In genomic region chr3:129836051-129836697, GRCm38 (mm10) we compare ENCODE assay signal across 9 mouse cellular contexts. TPM values are rescaled to one million over a fixed set of nuclear protein-coding genes. Genes with fewer than 3 reads are reported as not detected.
DNase-seq lines count a peak whose midpoint lies in the region; ATAC-seq and TF ChIP-seq lines count a peak whose summit lies in the region.
"Had no signal": no experiment of that assay in that cellular context is flagged by ENCODE, and none has a peak within 500 bp of the region (broad histone marks: within the 10 kb centered on the region; RNA-seq: fewer than 3 reads in every experiment).

No protein-coding gene starts in this region.

- no peaks in the 10 kb centered on the region for H3K9me3 ChIP-seq in hindbrain, postnatal 0 days (ENCODE audit: low read length)
- H3K9me3 ChIP-seq in liver, embryonic 15.5 days (replicated peaks): no peaks in the 10 kb centered on the region
- no peaks in the 10 kb centered on the region for H3K9me3 ChIP-seq in stomach, embryonic 16.5 days (replicated peaks; ENCODE audit: control insufficient read depth, low read length)

- H3K4me1 ChIP-seq in hindbrain, postnatal 0 days (ENCODE audit: insufficient read depth, low read length): no peaks in the 10 kb centered on the region
- peaks cover 8% of the 10 kb centered on the region for H3K4me1 ChIP-seq in liver, embryonic 15.5 days (replicated peaks)
- no peaks in the 10 kb centered on the region; the same call in 1 of the 2 replicates for H3K4me1 ChIP-seq in stomach, embryonic 16.5 days (ENCODE audit: control insufficient read depth, insufficient read depth, low read length)

- H3K9ac ChIP-seq in hindbrain, postnatal 0 days (replicated peaks; ENCODE audit: low read length): no peak overlapping the region
- H3K9ac ChIP-seq in liver, embryonic 15.5 days: no peak overlapping the region
- H3K9ac ChIP-seq in stomach, embryonic 16.5 days (ENCODE audit: low read length): peak overlapping the region; percentile 53

- no peaks in the 10 kb centered on the region for H3K27me3 ChIP-seq in hindbrain, postnatal 0 days (ENCODE audit: insufficient read depth, low read length)
- H3K27me3 ChIP-seq in liver, embryonic 15.5 days: no peaks in the 10 kb centered on the region
- no peaks in the 10 kb centered on the region for H3K27me3 ChIP-seq in stomach, embryonic 16.5 days (ENCODE audit: control insufficient read depth, insufficient read depth, low read length)

- peak; percentile 14 for DNase-seq in retina, postnatal 1 day
- no peak for DNase-seq in retina, embryonic 14.5 days (ENCODE audit: low spot score)
- DNase-seq in hindbrain, postnatal 0 days (ENCODE audit: low spot score): peak; percentile 5
- DNase-seq in right cerebral cortex, postnatal 36 days (ENCODE audit: low spot score in 2 of 2): no peak
- no peak for DNase-seq in spleen, postnatal 4 days (ENCODE audit: low spot score in 2 of 2)
- no peak for DNase-seq in gastrocnemius, postnatal 4 days (ENCODE audit: low spot score in 2 of 2)

- H3K27ac ChIP-seq in hindbrain, postnatal 0 days: no peak overlapping the region
- H3K27ac ChIP-seq in liver, embryonic 15.5 days (replicated peaks): peak overlapping the region; percentile 77
- H3K27ac ChIP-seq in stomach, embryonic 16.5 days (ENCODE audit: low read length): peak overlapping the region; percentile 91

- peak overlapping the region; percentile 29 for H3K4me2 ChIP-seq in hindbrain, postnatal 0 days (ENCODE audit: low read depth, low read length)
- H3K4me2 ChIP-seq in liver, embryonic 15.5 days: peak overlapping the region; percentile 44
- peak overlapping the region; percentile 50 for H3K4me2 ChIP-seq in stomach, embryonic 16.5 days (ENCODE audit: low read depth, low read length)

- H3K36me3 ChIP-seq in hindbrain, postnatal 0 days (ENCODE audit: insufficient read depth, low read length): no peaks in the 10 kb centered on the region
- H3K36me3 ChIP-seq in liver, embryonic 15.5 days (replicated peaks): no peaks in the 10 kb centered on the region
- no peaks in the 10 kb centered on the region for H3K36me3 ChIP-seq in stomach, embryonic 16.5 days (ENCODE audit: control insufficient read depth, insufficient read depth, low read length)

- no peak overlapping the region for H3K4me3 ChIP-seq in hindbrain, postnatal 0 days (ENCODE audit: low read length)
- no peak overlapping the region; the same call in 1 of the 2 replicates for H3K4me3 ChIP-seq in liver, embryonic 15.5 days (replicated peaks)
- peak overlapping the region; percentile 35 for H3K4me3 ChIP-seq in stomach, embryonic 16.5 days (replicated peaks; ENCODE audit: low read length)

- no peak for ATAC-seq in hindbrain, postnatal 0 days
- peak; percentile 37; the same call in 1 of the 2 replicates for ATAC-seq in liver, embryonic 15.5 days (ENCODE audit: insufficient read depth)
- ATAC-seq in stomach, embryonic 16.5 days (ENCODE audit: insufficient read depth, low FRiP score): peak; percentile 84

- WGBS in hindbrain, postnatal 0 days: 19% methylated on average over 11 of the region's 11 CpGs
- WGBS in liver, embryonic 15.5 days (ENCODE audit: insufficient replicate concordance): 16% methylated on average over 11 of the region's 11 CpGs
- 14% methylated on average over 11 of the region's 11 CpGs for WGBS in stomach, embryonic 16.5 days

- no peak for TF ChIP-seq CTCF in hindbrain, postnatal 0 days (IDR thresholded peaks at IDR 0.05; ENCODE audit: low read depth)

RNA-seq across cellular contexts. Expression of gene Cfi, which starts 0.5 kb away (rescaled TPM):
- total RNA-seq in hindbrain, postnatal 0 days (2014; rRNA removed): 0.22 TPM in 1 of 2 replicates, not detected in the other
- 0.33 and 0.55 TPM in 2 replicates for polyA plus RNA-seq in hindbrain, postnatal 0 days (2015; fragmentation: Nextera tagmentation; extraction: Ambion mirVana)
- 219 and 252 TPM in 2 replicates for polyA plus RNA-seq in liver, embryonic 15.5 days (2015; fragmentation: Nextera tagmentation; extraction: Ambion mirVana)
- 103 and 125 TPM in 2 replicates for polyA plus RNA-seq in stomach, embryonic 16.5 days (2015; fragmentation: Nextera tagmentation; extraction: Ambion mirVana)
- under 1 TPM; 0.12 to 0.75 TPM for total RNA-seq in gastrocnemius, postnatal 4 days (2021)
- total RNA-seq: hematopoietic stem cell, adult 5-6 weeks had no signal

RNA-seq across cellular contexts. Expression of gene Gar1, which starts 5.0 kb away (rescaled TPM):
- total RNA-seq in hindbrain, postnatal 0 days (2014; rRNA removed): 1.7 and 5.1 TPM in 2 replicates
- polyA plus RNA-seq in hindbrain, postnatal 0 days (2015; fragmentation: Nextera tagmentation; extraction: Ambion mirVana): 37.0 and 37.3 TPM in 2 replicates
- 39.9 and 40.0 TPM in 2 replicates for polyA plus RNA-seq in liver, embryonic 15.5 days (2015; fragmentation: Nextera tagmentation; extraction: Ambion mirVana)
- polyA plus RNA-seq in stomach, embryonic 16.5 days (2015; fragmentation: Nextera tagmentation; extraction: Ambion mirVana): 42.9 and 44.5 TPM in 2 replicates
- 10 to 100 TPM; 38.8 to 48.7 TPM for total RNA-seq in gastrocnemius, postnatal 4 days (2021)

RNA-seq across cellular contexts. Expression of gene Rrh, which starts 13.8 kb away (rescaled TPM):
- 0.11 and 0.52 TPM in 2 replicates for total RNA-seq in hindbrain, postnatal 0 days (2014; rRNA removed)
- polyA plus RNA-seq in hindbrain, postnatal 0 days (2015; fragmentation: Nextera tagmentation; extraction: Ambion mirVana): 0.33 and 0.41 TPM in 2 replicates
- polyA plus RNA-seq in liver, embryonic 15.5 days (2015; fragmentation: Nextera tagmentation; extraction: Ambion mirVana): not detected in 2 replicates
- polyA plus RNA-seq in stomach, embryonic 16.5 days (2015; fragmentation: Nextera tagmentation; extraction: Ambion mirVana): 0.16 TPM in 1 of 2 replicates, not detected in the other
- under 1 TPM; 0.13 to 0.96 TPM for total RNA-seq in gastrocnemius, postnatal 4 days (2021)

RNA-seq across cellular contexts. Expression of gene Lrit3, which starts 32.3 kb away (rescaled TPM):
- total RNA-seq in hindbrain, postnatal 0 days (2014; rRNA removed): not detected in 2 replicates
- 0.06 TPM in 1 of 2 replicates, not detected in the other for polyA plus RNA-seq in hindbrain, postnatal 0 days (2015; fragmentation: Nextera tagmentation; extraction: Ambion mirVana)
- polyA plus RNA-seq in liver, embryonic 15.5 days (2015; fragmentation: Nextera tagmentation; extraction: Ambion mirVana): not detected in 2 replicates
- polyA plus RNA-seq in stomach, embryonic 16.5 days (2015; fragmentation: Nextera tagmentation; extraction: Ambion mirVana): not detected in 2 replicates
- total RNA-seq in gastrocnemius, postnatal 4 days (2021): not detected
- total RNA-seq: hematopoietic stem cell, adult 5-6 weeks had no signal

RNA-seq across cellular contexts. Expression of gene Pla2g12a, which starts 42.2 kb away (rescaled TPM):
- total RNA-seq in hindbrain, postnatal 0 days (2014; rRNA removed): 28.5 and 31.3 TPM in 2 replicates
- polyA plus RNA-seq in hindbrain, postnatal 0 days (2015; fragmentation: Nextera tagmentation; extraction: Ambion mirVana): 52.9 and 53.3 TPM in 2 replicates
- 71.4 and 77.9 TPM in 2 replicates for polyA plus RNA-seq in liver, embryonic 15.5 days (2015; fragmentation: Nextera tagmentation; extraction: Ambion mirVana)
- polyA plus RNA-seq in stomach, embryonic 16.5 days (2015; fragmentation: Nextera tagmentation; extraction: Ambion mirVana): 49.4 and 56.0 TPM in 2 replicates
- 10 to 100 TPM; 19.0 to 19.4 TPM for total RNA-seq in gastrocnemius, postnatal 4 days (2021)

Comparison
In these comparisons a context has a peak if more than half of its experiments do, and no peak if none do; other contexts are left out.
1. DNase-seq: peak in retina, postnatal 1 day (single experiment) and hindbrain, postnatal 0 days (single experiment); none in retina, embryonic 14.5 days (single experiment), right cerebral cortex, postnatal 36 days (0 of 2), spleen, postnatal 4 days (0 of 2) and gastrocnemius, postnatal 4 days (0 of 2).
2. RNA of gene Cfi, which starts 0.5 kb away (polyA plus RNA-seq): 219 to 252 TPM in liver, embryonic 15.5 days and 103 to 125 TPM in stomach, embryonic 16.5 days; 0.33 to 0.55 TPM in hindbrain, postnatal 0 days; every median in the first group is over 10 times any median in the second.
3. Peak in every context shown above with its lines, with median percentiles within 50 percentile points of each other: H3K4me2 ChIP-seq.